Mouse (Mus musculus) lung, adult 10 weeks (tissue): ENCODE data around the gene Rasgrp3. TPM values are rescaled to one million over a fixed set of nuclear protein-coding genes. Genes with fewer than 3 reads are reported as not detected.

Source experiments
- polyA plus RNA-seq: library from polyadenylated mRNA; stranded (reverse); fragments of 350-450 nt; fragmentation: Illumina TruSeq; extraction: RNeasy Lipid Tissue Mini Kit (QIAGEN cat#74804); gene quantifications from one replicate; pipeline ENCODE4 v1.2.3, GENCODE M21; 2014; ENCODE audit warnings: low read depth, low replicate concordance; ENCODE audit not compliant: insufficient read depth

Rasgrp3 gene
- 15.6 TPM for polyA plus RNA-seq

GRCm38 (mm10) chr17:75435599-75435998 lies at the start of gene Rasgrp3:
Gene Rasgrp3 (plus strand): TSS chr17:75435896.

GRCm38 (mm10) chr17:75551512-75552400 lies 116.1 kb downstream of the Rasgrp3 start, which contains the start of gene Fam98a:
Gene Fam98a (minus strand): TSS chr17:75551946.

Other genes with a start within 250 kb of the Rasgrp3 start
- 13.7 TPM for gene Fam98a, start 116.0 kb downstream of the Rasgrp3 start, polyA plus RNA-seq